Mouse (Mus musculus) heart, adult 2 months (tissue): ENCODE measurements around the gene Nr0b2. TPM values are rescaled to one million over a fixed set of nuclear protein-coding genes. Genes with fewer than 3 reads are reported as not detected.
"Not testable (repeated sequence)": the region's sequence is repeated elsewhere in the genome, so short reads cannot be mapped to it uniquely, and the experiment has no call there.

Experiments used
- DNase-seq, 2 experiments: peaks; one replicate each; pipeline ENCODE4 v3.0.0; 2021
- H3K27ac ChIP-seq: fragments of 200-600 bp; 2 replicates; pipeline ENCODE4 v1.8.1; 2022
- H3K27me3 ChIP-seq: fragments of 200-500 bp; 2 replicates; pipeline ENCODE4 v1.6.1; 2012; ENCODE audit warnings: mild to moderate bottlenecking, low read length, inconsistent platforms, mixed read lengths; ENCODE audit not compliant: control insufficient read depth, insufficient read depth
- H3K36me3 ChIP-seq: fragments of 200-500 bp; 2 replicates; pipeline ENCODE4 v1.6.1; 2012; ENCODE audit warnings: low read length, inconsistent platforms; ENCODE audit not compliant: control insufficient read depth, insufficient read depth
- H3K4me1 ChIP-seq: fragments of 200-500 bp; 2 replicates; pipeline ENCODE4 v1.6.1; 2011; ENCODE audit warnings: low read length; ENCODE audit not compliant: control insufficient read depth, insufficient read depth
- H3K4me3 ChIP-seq: fragments of 200-600 bp; 2 replicates; pipeline ENCODE4 v1.8.1; 2022
- H3K79me2 ChIP-seq: fragments of 200-500 bp; replicated peaks from 2 replicates; pipeline ENCODE4 v1.6.1; 2012; ENCODE audit warnings: mild to moderate bottlenecking, inconsistent platforms, low read length, moderate library complexity, mixed read lengths; ENCODE audit not compliant: control insufficient read depth, insufficient read depth
- H3K9ac ChIP-seq: fragments of 200-500 bp; 2 replicates; pipeline ENCODE4 v1.6.1; 2012; ENCODE audit warnings: low read depth, mild to moderate bottlenecking, control low read depth, inconsistent platforms, low read length, mixed read lengths
- CTCF ChIP-seq: fragments of 200-600 bp; IDR thresholded peaks from 2 replicates; pipeline ENCODE4 v1.8.1; 2022; ENCODE audit warnings: antibody characterized with exemption, mild to moderate bottlenecking, moderate library complexity
- EP300 ChIP-seq: fragments of 200-500 bp; IDR thresholded peaks from 2 replicates; pipeline ENCODE4 v1.6.1; 2011; ENCODE audit warnings: low read depth, low read length, control low read depth; ENCODE audit not compliant: insufficient read depth
- POLR2A ChIP-seq: fragments of 200-500 bp; IDR thresholded peaks from 2 replicates; pipeline ENCODE4 v1.6.1; 2011; ENCODE audit warnings: mild to moderate bottlenecking, low read depth, low read length, control low read depth; ENCODE audit not compliant: insufficient read depth
- WGBS: fragments of 180-500 bp; shearing (Covaris S2); methylation state at CpG from one replicate; pipeline ENCODE4 v1.1.7; 2018; 5-methylcytosine and 5-hydroxymethylcytosine counted together
- intact Hi-C: fragments of 180-260 bp; cut with DNase I; formaldehyde crosslinking; loops from one replicate; pipeline ENCODE4 v1.15.1; 2025
- long read RNA-seq: library from polyadenylated mRNA; stranded (forward); transcript quantifications from one replicate; pipeline ENCODE4 v2.0.0, GENCODE M21; 2021
- polyA plus RNA-seq: library from polyadenylated mRNA; depleted of rRNA; stranded (reverse); fragments of >200 nt; gene quantifications from 2 replicates; pipeline ENCODE4 v1.2.3, GENCODE M21; 2012; rRNA removed
- total RNA-seq, 2 experiments: library from RNA; stranded (reverse); gene quantifications; 2 replicates each; pipeline ENCODE4 v1.2.3; 2021

Gene Nr0b2
- 10 to 100 TPM; 13.1 to 14.5 TPM for total RNA-seq
- 28.3 and 45.4 TPM in 2 replicates for polyA plus RNA-seq
- long read RNA-seq, transcript Nr0b2-201 (2 exons, 1,132 nt), result major isoform, 9 of 12 reads
- long read RNA-seq, partial matches to known transcripts, result 2 of 12 reads
- long read RNA-seq, other reads (novel, unspliced or antisense), result 1 of 12 reads

DNA sequence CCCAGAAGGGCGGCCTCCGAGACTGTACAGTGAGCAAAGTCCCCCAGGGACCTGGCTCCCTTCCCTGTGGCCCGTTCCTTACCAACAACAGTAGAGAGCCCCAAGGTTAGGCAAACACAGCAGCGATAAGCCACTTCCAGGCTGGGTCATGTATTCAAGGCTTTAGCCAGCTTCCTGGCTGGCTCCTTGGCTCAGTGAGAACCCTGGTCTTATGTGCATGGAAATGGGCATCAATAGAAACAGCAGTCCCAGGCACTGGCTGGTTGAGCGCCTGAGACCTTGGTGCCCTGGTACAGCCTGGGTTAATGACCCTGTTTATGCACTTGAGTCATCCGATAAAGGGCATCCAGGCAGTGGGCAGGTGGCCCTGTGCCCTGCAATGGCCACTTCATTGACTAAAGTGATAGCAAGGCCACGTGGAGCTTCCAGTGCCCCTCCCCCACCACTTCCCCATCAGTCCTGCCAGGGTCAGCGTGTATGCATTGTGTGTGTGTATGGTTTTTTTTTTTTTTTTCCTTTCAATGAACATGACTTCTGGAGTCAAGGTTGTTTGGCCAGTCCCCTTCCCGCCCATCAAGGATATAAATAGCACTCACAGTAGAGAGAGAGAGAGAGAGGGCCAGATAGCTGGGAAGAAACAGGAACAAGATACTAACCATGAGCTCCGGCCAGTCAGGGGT lies at the start of gene Nr0b2:
Gene Nr0b2, plus strand, starts transcription at position 609 of the 680 bp plus-strand sequence.
- Histone ChIP-seq H3K36me3 (no peaks in the 10 kb centered on the region), H3K4me3 (peak within 1 kb of the TSS; percentile 48), H3K4me1 (peaks cover 4% of the 10 kb centered on the region; the same call in 1 of the 2 replicates), H3K79me2 (peaks cover 2% of the 10 kb centered on the region; the same call in 1 of the 2 replicates), H3K27ac (peak within 1 kb of the TSS; percentile 80), H3K9ac (peak within 1 kb of the TSS; percentile 60), H3K27me3 (no peaks in the 10 kb centered on the region)
- DNase-seq, result peak; percentile 49 to 56
- 21% methylated on average over 10 of the region's 10 CpGs for WGBS
- TF ChIP-seq CTCF (no peak), POLR2A (peak; percentile 69), EP300 (0 out of 2 replicates have a peak, but pooled peaks have one; percentile 32)
- intact Hi-C loops, result no loop called here

DNA sequence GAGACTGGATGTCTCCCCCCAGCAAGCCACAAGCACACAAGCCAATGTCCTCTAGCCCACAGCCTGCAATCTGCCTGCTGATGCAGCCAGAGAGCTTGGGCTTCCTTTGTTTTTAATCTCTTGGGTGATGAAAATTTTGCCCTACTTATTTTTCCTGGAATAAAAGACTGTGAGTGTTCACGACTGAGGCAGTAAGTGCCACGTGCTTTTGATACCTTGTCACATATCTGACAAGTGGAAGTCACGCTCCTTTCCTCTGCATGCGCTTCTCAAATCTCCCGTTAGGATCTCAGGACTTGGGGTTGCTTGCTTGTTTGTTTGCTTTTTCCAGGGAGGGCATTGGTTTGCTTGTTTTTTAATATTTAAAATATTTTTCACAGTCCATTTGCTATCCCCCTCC lies 48.9 kb upstream of the Nr0b2 start:
- Histone ChIP-seq H3K4me3 (no peak overlapping the region), H3K27me3 (peaks cover 5% of the 10 kb centered on the region; the same call in 1 of the 2 replicates), H3K9ac (no peak overlapping the region), H3K36me3 (no peaks in the 10 kb centered on the region), H3K79me2 (no peaks in the 10 kb centered on the region), H3K27ac (no peak overlapping the region), H3K4me1 (no peaks in the 10 kb centered on the region)
- 32% methylated on average over 5 of the region's 5 CpGs for WGBS
- no peak for TF ChIP-seq EP300
- no peak for TF ChIP-seq CTCF
- no peak for TF ChIP-seq POLR2A
- DNase-seq, result no peak
- intact Hi-C loops, result no loop called here

DNA sequence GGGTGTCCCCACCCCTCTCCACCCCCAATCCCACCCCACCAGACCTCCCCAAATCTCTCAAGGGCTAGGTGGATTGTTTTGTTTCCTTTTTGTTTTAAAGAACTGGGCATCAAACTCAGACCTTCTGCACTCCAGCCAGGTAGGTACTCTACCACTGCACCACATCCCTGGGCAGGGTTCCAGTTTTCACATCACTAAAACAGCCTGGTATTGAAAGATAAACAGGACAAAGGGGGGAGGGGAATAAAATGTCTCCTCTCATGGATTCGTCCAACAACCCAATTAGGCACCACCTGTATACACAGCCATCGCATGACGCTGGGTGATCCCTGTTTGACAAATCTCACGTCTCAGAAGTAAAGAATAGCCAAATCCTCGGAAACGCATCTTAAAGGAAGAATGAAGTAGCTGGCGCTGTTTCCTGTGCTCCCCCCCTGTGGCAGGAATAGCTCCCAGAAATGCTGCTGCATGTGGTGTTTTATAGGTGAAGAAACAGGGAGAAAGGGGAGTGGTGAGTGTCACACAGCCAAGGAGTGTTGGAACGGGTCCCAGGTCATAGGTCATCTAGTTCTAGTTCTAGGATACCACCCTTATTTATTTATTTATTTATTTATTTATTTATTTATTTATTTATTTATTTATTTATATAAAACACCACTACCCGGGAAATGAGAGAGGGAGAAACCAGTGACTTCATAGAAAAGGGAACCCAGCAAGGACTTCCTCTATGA lies 48.3 kb upstream of the Nr0b2 start:
- no peak overlapping the region for H3K9ac ChIP-seq
- H3K79me2 ChIP-seq, result no peaks in the 10 kb centered on the region
- H3K36me3 ChIP-seq, result no peaks in the 10 kb centered on the region
- TF ChIP-seq EP300 (no peak), CTCF (no peak), POLR2A (no peak)
- intact Hi-C loops, result no loop called here
- H3K27ac ChIP-seq, result no peak overlapping the region
- 49% methylated on average over 9 of the region's 9 CpGs for WGBS
- peaks cover 5% of the 10 kb centered on the region; the same call in 1 of the 2 replicates for H3K27me3 ChIP-seq
- no peaks in the 10 kb centered on the region for H3K4me1 ChIP-seq
- no peak overlapping the region for H3K4me3 ChIP-seq
- no peak for DNase-seq

DNA sequence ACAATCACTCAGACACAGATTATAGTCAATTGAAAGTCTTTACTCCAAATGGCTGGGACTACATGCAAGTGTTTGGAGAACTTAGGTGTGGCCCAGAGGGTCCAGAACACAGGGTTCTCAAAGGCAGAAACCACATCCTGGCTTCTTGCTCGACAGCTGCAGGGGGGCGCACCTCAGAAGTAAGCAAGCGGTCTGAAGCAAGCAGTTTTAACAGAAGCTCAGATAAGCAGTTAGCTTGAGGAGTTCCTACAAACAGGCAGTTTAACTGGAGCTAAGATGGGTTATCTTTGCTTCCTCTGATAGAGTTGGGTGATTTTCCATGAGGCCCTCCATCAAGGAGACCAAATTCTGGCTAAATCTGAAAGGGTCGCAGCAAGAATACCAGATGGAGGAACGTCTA lies 46.6 kb upstream of the Nr0b2 start:
- intact Hi-C loops, result no loop called here

DNA sequence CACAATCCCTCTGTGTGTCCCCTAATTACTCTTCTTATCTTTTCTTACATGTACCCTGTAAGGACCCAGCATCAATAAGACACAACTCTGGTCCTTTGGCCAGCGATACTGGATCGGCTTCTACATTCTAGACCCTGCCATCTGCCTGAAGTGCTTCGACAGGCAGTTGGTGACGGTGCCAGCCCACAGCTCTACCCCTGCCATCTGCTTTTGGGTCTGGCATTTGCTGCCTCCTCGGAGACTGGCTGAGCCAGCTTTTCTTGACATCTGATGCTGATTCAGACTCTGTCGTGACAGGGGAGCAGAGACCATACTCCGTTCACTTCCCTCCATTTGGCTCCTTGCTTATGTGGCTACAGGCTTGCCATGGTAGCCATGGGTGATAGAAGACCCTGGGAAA lies 44.2 kb upstream of the Nr0b2 start:
- Histone ChIP-seq H3K79me2 (no peaks in the 10 kb centered on the region), H3K4me3 (no peak overlapping the region), H3K36me3 (no peaks in the 10 kb centered on the region), H3K27ac (no peak overlapping the region), H3K9ac (no peak overlapping the region), H3K4me1 (no peaks in the 10 kb centered on the region), H3K27me3 (no peaks in the 10 kb centered on the region; the same call in 1 of the 2 replicates)
- intact Hi-C loops, result no loop called here
- DNase-seq, result no peak
- 80% methylated on average over 7 of the region's 7 CpGs for WGBS
- TF ChIP-seq EP300, result no peak
- TF ChIP-seq POLR2A, result no peak
- TF ChIP-seq CTCF, result no peak

More for the DNA sequence above, 46.6 kb upstream of the Nr0b2 start:
- DNase-seq, result no peak
- H3K27ac ChIP-seq, result no peak overlapping the region
- 52% methylated on average over 5 of the region's 5 CpGs for WGBS
- H3K9ac ChIP-seq, result no peak overlapping the region
- H3K79me2 ChIP-seq, result no peaks in the 10 kb centered on the region
- TF ChIP-seq POLR2A, result no peak
- peaks cover 3% of the 10 kb centered on the region; the same call in 1 of the 2 replicates for H3K27me3 ChIP-seq
- no peaks in the 10 kb centered on the region for H3K4me1 ChIP-seq
- no peak overlapping the region for H3K4me3 ChIP-seq
- H3K36me3 ChIP-seq, result no peaks in the 10 kb centered on the region

GRCm38 (mm10) chr4:133511050-133511449 lies 42.1 kb upstream of the Nr0b2 start:
- no peak for TF ChIP-seq EP300
- TF ChIP-seq POLR2A, result no peak
- TF ChIP-seq CTCF, result no peak
- no peak overlapping the region for H3K9ac ChIP-seq
- H3K27ac ChIP-seq, result no peak overlapping the region
- no peaks in the 10 kb centered on the region for H3K4me1 ChIP-seq
- H3K4me3 ChIP-seq, result no peak overlapping the region
- no peaks in the 10 kb centered on the region for H3K36me3 ChIP-seq
- H3K79me2 ChIP-seq, result no peaks in the 10 kb centered on the region
- DNase-seq, result no peak
- intact Hi-C loops, result no loop called here
- H3K27me3 ChIP-seq, result no peaks in the 10 kb centered on the region
- 76% methylated on average over 5 of the region's 5 CpGs for WGBS

DNA sequence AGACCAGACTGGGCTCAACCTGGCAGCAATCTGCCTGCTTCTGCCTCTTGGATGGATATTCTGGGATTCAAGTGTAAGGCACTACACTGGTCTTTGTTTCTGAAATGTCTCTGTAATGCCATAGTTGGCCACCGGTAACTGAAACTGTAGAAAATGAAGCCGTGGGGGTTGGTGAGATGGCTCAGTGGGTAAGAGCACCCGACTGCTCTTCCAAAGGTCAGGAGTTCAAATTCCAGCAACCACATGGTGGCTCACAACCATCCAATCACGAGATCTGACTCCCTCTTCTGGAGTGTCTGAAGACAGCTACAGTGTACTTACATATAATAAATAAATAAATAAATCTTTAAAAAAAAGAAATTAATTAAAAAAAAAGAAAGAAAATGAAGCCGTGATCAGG lies 40.7 kb upstream of the Nr0b2 start:
- H3K27me3 ChIP-seq, H3K4me3 ChIP-seq, intact Hi-C loops, H3K27ac ChIP-seq, H3K4me1 ChIP-seq, H3K36me3 ChIP-seq, H3K79me2 ChIP-seq, H3K9ac ChIP-seq, DNase-seq: not testable (repeated sequence)
- WGBS, result 47% methylated on average over 5 of the region's 5 CpGs
